Mouse (Mus musculus): ENCODE measurements at regions not wholly inside any gene's neighbourhood (a gene's known extent, or its start where the extent isn't known, plus 50 kb on each side); places are given as distances from the start of the nearest gene placed in this dataset.

GRCm38 (mm10) chr10:97851487-97851886 is 124.9 kb upstream of the C030005K15Rik start:
- no peak for TF ChIP-seq MYOG (IDR thresholded peaks at IDR 0.05; ENCODE audit: control insufficient read depth, extremely low read depth, insufficient read length)
- no peak for TF ChIP-seq USF1 (IDR thresholded peaks at IDR 0.05; ENCODE audit: low read depth)
- no peak for TF ChIP-seq MAX (IDR thresholded peaks at IDR 0.05)
- TF ChIP-seq FOSL1 (IDR thresholded peaks at IDR 0.05; ENCODE audit: insufficient read depth, low read length, poor library complexity, severe bottlenecking): no peak
- no peak for TF ChIP-seq CEBPB (IDR thresholded peaks at IDR 0.05; ENCODE audit: low read depth)
- no peak for TF ChIP-seq MYOD1 (IDR thresholded peaks at IDR 0.05; ENCODE audit: control insufficient read depth, insufficient read length, low read depth)

GRCm38 (mm10) chr10:97877088-97877487 is 150.5 kb upstream of the C030005K15Rik start:
- Histone ChIP-seq H3ac (ENCODE audit: control insufficient read depth, insufficient read length, low read depth) (no peak overlapping the region), H3K4me3 (ENCODE audit: insufficient read depth, poor library complexity, severe bottlenecking) (no peak overlapping the region), H3K79me2 (ENCODE audit: control insufficient read depth, insufficient read depth) (no peaks in the 10 kb centered on the region), H3K79me3 (ENCODE audit: low read depth) (no peaks in the 10 kb centered on the region), H3K36me3 (ENCODE audit: control insufficient read depth, insufficient read depth) (no peaks in the 10 kb centered on the region), H3K27me3 (ENCODE audit: control insufficient read depth, insufficient read depth, insufficient read length) (no peaks in the 10 kb centered on the region)
- TF ChIP-seq USF1 (IDR thresholded peaks at IDR 0.05; ENCODE audit: low read depth): no peak
- TF ChIP-seq MYOD1 (IDR thresholded peaks at IDR 0.05; ENCODE audit: control insufficient read depth, insufficient read length, low read depth): no peak
- no peak for TF ChIP-seq MAX (IDR thresholded peaks at IDR 0.05)
- no peak for TF ChIP-seq CEBPB (IDR thresholded peaks at IDR 0.05; ENCODE audit: low read depth)
- no peak for TF ChIP-seq FOSL1 (IDR thresholded peaks at IDR 0.05; ENCODE audit: insufficient read depth, low read length, poor library complexity, severe bottlenecking)
- TF ChIP-seq MYOG (IDR thresholded peaks at IDR 0.05; ENCODE audit: control insufficient read depth, extremely low read depth, insufficient read length): no peak
- no peak for TF ChIP-seq CTCF (IDR thresholded peaks at IDR 0.05; ENCODE audit: control insufficient read depth, insufficient read depth, insufficient read length)

More at GRCm38 (mm10) chr10:97851487-97851886, 124.9 kb upstream of the C030005K15Rik start:
- H3K79me2 ChIP-seq (ENCODE audit: control insufficient read depth, insufficient read depth): no peaks in the 10 kb centered on the region
- no peaks in the 10 kb centered on the region for H3K79me3 ChIP-seq (ENCODE audit: low read depth)
- no peak overlapping the region for H3K4me3 ChIP-seq (ENCODE audit: insufficient read depth, poor library complexity, severe bottlenecking)
- no peak overlapping the region for H3ac ChIP-seq (ENCODE audit: control insufficient read depth, insufficient read length, low read depth)
- H3K36me3 ChIP-seq (ENCODE audit: control insufficient read depth, insufficient read depth): no peaks in the 10 kb centered on the region
- H3K27me3 ChIP-seq (ENCODE audit: control insufficient read depth, insufficient read depth, insufficient read length): no peaks in the 10 kb centered on the region

GRCm38 (mm10) chr10:97886049-97886448 is 159.5 kb upstream of the C030005K15Rik start:
- Histone ChIP-seq H3K79me2 (ENCODE audit: control insufficient read depth, insufficient read depth) (no peaks in the 10 kb centered on the region), H3ac (ENCODE audit: control insufficient read depth, insufficient read length, low read depth) (no peak overlapping the region), H3K27me3 (ENCODE audit: control insufficient read depth, insufficient read depth, insufficient read length) (no peaks in the 10 kb centered on the region), H3K36me3 (ENCODE audit: control insufficient read depth, insufficient read depth) (no peaks in the 10 kb centered on the region), H3K79me3 (ENCODE audit: low read depth) (no peaks in the 10 kb centered on the region), H3K4me3 (ENCODE audit: insufficient read depth, poor library complexity, severe bottlenecking) (no peak overlapping the region)
- TF ChIP-seq FOSL1 (IDR thresholded peaks at IDR 0.05; ENCODE audit: insufficient read depth, low read length, poor library complexity, severe bottlenecking): no peak
- no peak for TF ChIP-seq MYOD1 (IDR thresholded peaks at IDR 0.05; ENCODE audit: control insufficient read depth, insufficient read length, low read depth)

GRCm38 (mm10) chr10:97905793-97906192 is 179.2 kb upstream of the C030005K15Rik start:
- Histone ChIP-seq H3ac (ENCODE audit: control insufficient read depth, insufficient read length, low read depth) (no peak overlapping the region), H3K27me3 (ENCODE audit: control insufficient read depth, insufficient read depth, insufficient read length) (no peaks in the 10 kb centered on the region), H3K79me2 (ENCODE audit: control insufficient read depth, insufficient read depth) (no peaks in the 10 kb centered on the region), H3K36me3 (ENCODE audit: control insufficient read depth, insufficient read depth) (no peaks in the 10 kb centered on the region), H3K79me3 (ENCODE audit: low read depth) (no peaks in the 10 kb centered on the region), H3K4me3 (ENCODE audit: insufficient read depth, poor library complexity, severe bottlenecking) (no peak overlapping the region)
- TF ChIP-seq CTCF (IDR thresholded peaks at IDR 0.05; ENCODE audit: control insufficient read depth, insufficient read depth, insufficient read length) (no peak), MAX (IDR thresholded peaks at IDR 0.05) (no peak), CEBPB (IDR thresholded peaks at IDR 0.05; ENCODE audit: low read depth) (no peak), MYOD1 (IDR thresholded peaks at IDR 0.05; ENCODE audit: control insufficient read depth, insufficient read length, low read depth) (no peak), FOSL1 (IDR thresholded peaks at IDR 0.05; ENCODE audit: insufficient read depth, low read length, poor library complexity, severe bottlenecking) (no peak)

GRCm38 (mm10) chr10:97925568-97925967 is 199.0 kb upstream of the C030005K15Rik start:
- Histone ChIP-seq H3K79me3 (ENCODE audit: low read depth) (no peaks in the 10 kb centered on the region), H3K36me3 (ENCODE audit: control insufficient read depth, insufficient read depth) (no peaks in the 10 kb centered on the region), H3K27me3 (ENCODE audit: control insufficient read depth, insufficient read depth, insufficient read length) (no peaks in the 10 kb centered on the region), H3ac (ENCODE audit: control insufficient read depth, insufficient read length, low read depth) (no peak overlapping the region), H3K79me2 (ENCODE audit: control insufficient read depth, insufficient read depth) (no peaks in the 10 kb centered on the region), H3K4me3 (ENCODE audit: insufficient read depth, poor library complexity, severe bottlenecking) (no peak overlapping the region)
- TF ChIP-seq CEBPB (IDR thresholded peaks at IDR 0.05; ENCODE audit: low read depth) (no peak), MYOD1 (IDR thresholded peaks at IDR 0.05; ENCODE audit: control insufficient read depth, insufficient read length, low read depth) (no peak), MYOG (IDR thresholded peaks at IDR 0.05; ENCODE audit: control insufficient read depth, extremely low read depth, insufficient read length) (no peak), FOSL1 (IDR thresholded peaks at IDR 0.05; ENCODE audit: insufficient read depth, low read length, poor library complexity, severe bottlenecking) (no peak), USF1 (IDR thresholded peaks at IDR 0.05; ENCODE audit: low read depth) (no peak), MAX (IDR thresholded peaks at IDR 0.05) (no peak), CTCF (IDR thresholded peaks at IDR 0.05; ENCODE audit: control insufficient read depth, insufficient read depth, insufficient read length) (no peak)

GRCm38 (mm10) chr10:97940345-97940744 is 213.8 kb upstream of the C030005K15Rik start:
- Histone ChIP-seq H3K36me3 (ENCODE audit: control insufficient read depth, insufficient read depth) (no peaks in the 10 kb centered on the region), H3K27me3 (ENCODE audit: control insufficient read depth, insufficient read depth, insufficient read length) (no peaks in the 10 kb centered on the region), H3K4me3 (ENCODE audit: insufficient read depth, poor library complexity, severe bottlenecking) (no peak overlapping the region), H3ac (ENCODE audit: control insufficient read depth, insufficient read length, low read depth) (no peak overlapping the region), H3K79me2 (ENCODE audit: control insufficient read depth, insufficient read depth) (no peaks in the 10 kb centered on the region), H3K79me3 (ENCODE audit: low read depth) (no peaks in the 10 kb centered on the region)
- TF ChIP-seq MYOD1 (IDR thresholded peaks at IDR 0.05; ENCODE audit: control insufficient read depth, insufficient read length, low read depth) (no peak), MAX (IDR thresholded peaks at IDR 0.05) (no peak), CEBPB (IDR thresholded peaks at IDR 0.05; ENCODE audit: low read depth) (no peak)

Data from C2C12 (cell line).